Mouse (Mus musculus) adrenal gland, postnatal 36 days (tissue): ENCODE measurements at regions not wholly inside any gene's neighbourhood (a gene's known extent, or its start where the extent isn't known, plus 50 kb on each side); places are given as distances from the start of the nearest gene placed in this dataset.
"Not testable (repeated sequence)": the region's sequence is repeated elsewhere in the genome, so short reads cannot be mapped to it uniquely, and the experiment has no call there.

Experiments used
- DNase-seq, 2 experiments: peaks; one replicate each; pipeline ENCODE4 v3.0.0; 2021; ENCODE audit warnings: mixed read lengths in 1 of 2

DNA sequence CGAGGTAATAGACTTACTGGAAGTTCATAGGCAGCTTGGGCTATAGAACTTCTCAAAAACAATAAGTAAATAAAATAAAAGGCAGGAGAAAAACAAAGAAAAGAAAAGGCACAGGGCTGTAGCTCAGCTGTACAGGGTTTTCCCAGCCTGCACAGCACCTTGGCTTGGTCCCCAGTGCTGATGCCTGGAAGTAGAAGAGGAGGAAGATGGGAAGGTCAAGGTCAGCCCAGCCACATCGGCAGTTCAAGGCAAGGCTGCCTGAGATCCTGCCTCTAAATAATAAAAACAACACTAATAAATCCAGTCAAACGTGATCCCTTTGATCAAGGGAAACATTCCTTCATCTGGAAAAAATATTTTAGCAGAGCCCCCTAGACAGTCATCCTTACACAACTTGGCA, 103.1 kb downstream of the Cenpf start:
- peak; percentile 67 to 73 for DNase-seq

DNA sequence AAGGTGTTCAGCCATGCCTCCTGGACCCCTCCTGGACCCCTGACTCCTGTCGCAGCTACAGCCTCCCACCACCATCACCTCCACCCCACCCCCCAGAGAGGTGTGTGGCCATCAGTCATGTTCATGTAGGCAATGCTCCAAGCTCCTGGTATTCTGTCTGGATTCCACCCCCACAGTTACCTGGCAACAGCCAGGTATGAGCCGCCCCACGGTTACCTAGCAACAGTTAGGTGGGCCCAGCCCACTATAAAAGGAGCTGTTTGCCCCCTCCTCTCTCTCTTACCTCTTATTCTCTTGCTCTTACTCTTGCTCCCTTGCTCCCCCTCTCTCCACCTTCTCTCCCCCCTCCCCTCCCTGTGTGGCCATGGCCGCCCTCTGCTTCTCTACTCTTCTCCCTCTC, 106.5 kb downstream of the Cenpf start:
- no peak for DNase-seq

DNA sequence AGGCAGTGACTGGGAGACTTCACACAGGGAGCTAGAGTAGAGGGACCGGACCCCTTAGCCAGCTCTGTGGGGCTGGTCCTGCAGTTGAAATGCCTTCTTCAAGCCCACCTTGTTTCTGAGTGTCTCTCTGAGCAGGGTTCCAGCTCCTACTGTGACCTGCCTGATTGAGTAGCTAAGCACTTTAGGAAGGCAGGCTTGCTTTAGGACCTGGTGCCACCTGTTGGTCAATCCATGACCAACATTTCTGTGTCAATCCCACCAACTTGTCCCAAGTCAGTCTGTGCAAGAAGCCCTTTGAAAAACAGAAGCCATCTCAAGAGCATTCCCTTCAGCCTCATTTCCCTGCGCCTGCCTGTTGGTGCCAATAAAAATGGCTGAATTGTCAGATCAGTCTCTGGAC, 108.5 kb downstream of the Cenpf start:
- peak; percentile 53 to 70 for DNase-seq

DNA sequence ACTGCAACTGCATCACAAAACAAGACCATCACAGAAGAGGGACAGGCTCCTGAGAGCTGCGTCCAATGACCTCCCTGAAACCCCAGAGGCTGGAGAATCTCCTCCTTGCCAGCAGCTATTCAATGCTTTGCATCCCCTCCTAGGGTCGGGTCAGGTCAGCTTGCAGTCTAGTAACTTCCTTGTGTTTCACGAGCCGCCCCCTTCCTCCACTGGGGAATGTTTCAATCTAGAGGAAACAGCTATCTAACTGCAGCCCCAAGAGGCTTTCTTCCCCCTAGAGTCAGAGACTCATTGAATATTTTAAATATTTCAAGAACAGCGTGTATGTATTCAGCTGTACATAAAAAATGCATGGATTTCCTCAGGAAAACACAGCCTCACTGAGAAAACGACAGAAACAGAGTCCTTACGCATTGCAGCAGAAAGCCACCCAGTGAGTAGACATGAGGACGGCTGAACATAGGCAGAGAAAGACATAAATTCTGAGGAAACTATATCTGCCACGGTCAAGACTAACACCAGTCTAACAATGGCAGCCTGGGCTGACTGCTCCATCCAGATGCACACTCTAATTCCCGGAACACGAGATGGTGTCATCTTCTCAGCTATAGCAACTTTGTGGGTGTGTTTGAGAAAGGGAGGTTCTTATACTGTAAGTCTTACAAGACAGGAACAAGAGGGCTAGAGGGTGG, 111.4 kb downstream of the Cenpf start:
- peak in 1 of 2 experiments; percentile 9 for DNase-seq

DNA sequence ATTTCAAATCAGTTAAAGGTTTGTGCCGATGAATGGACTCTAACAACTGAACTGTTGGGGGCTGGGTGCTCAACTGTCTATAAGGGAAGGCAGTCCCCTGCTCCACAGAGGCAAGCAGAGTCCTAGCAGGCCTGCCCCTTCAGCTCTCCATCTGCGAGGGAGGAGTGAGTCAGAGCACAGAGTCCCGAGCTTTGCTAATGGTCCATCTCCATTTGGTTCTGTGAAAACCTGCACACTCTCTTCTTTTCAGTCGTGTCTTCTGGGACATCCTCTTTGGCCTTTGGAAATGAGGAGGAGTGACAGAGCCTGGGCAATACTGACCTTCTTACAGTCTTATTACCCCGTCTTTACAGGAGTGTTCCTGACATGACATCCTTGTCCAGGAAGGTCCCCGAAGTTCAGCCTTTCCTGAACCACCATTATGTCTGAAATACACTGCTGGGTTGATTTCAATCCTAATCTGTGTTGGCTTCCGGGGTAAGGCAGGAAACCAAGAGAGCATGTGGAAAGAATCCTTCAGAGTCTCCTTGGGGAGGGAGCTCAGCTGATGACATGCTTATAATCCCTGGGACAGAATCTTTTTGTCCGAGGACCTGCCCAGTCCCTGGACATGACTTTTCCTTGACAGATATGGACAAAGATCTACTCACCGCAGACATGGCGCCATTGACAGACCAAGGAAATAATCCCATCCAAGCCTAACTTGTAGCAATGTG, 112.2 kb downstream of the Cenpf start:
- DNase-seq = no peak

DNA sequence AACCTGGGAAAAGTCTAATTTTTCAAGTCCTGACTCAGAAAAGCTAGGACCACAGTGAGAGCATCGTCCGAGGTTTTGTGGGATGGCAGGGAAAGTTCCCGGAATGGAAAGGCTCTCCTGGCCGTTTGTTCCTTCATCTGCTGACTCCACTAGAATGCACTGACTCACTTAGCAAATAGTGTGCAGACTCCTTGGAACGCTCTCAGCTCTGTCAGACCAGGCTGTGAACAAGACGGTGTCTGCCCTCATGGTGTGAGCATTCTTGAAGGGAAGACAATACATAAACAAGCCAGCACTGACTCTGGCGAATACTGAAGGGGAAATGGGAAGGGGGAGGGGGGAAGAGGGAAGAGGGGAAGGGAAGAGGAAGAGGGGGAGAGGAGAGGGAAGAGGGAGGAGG, 121.4 kb downstream of the Cenpf start:
- no peak for DNase-seq

DNA sequence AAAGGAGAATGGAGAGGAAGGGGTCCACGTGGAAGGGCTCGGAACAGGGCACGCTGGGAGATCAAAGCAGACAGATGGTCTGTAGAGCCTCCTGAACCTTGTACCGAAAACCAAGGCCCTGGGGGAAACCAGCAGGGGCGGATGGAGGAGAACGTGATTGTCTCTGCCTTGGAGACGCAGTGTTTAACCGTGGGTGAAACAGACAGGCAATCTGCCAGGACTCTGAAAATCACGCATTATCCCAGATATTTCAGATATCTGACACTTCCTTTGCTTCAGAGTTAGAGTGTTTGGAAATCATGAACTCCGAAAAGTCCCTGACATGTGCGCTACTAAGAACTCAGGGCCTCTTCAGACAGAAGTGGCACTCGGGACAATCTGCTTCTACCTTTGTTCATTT, 126.1 kb downstream of the Cenpf start:
- no peak for DNase-seq

DNA sequence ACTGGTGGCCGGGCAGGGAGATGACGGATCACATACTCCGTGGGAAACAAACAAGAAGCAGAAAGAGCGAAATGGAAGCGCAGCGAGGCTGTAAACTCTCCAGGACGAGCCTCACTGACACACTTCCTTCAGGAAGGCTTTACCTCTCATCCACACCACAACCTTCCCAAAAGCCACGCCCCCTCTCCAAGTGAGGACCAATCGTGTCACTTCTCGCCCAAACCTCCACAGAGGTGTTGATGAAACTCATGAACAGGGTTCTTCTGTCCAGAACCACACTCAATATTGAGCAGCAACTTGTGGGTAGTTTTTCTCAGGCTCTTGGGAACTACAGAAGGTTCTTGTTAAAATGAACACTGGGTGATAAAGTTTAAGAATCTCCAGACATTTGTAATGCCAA, 127.3 kb downstream of the Cenpf start:
- no peak for DNase-seq

DNA sequence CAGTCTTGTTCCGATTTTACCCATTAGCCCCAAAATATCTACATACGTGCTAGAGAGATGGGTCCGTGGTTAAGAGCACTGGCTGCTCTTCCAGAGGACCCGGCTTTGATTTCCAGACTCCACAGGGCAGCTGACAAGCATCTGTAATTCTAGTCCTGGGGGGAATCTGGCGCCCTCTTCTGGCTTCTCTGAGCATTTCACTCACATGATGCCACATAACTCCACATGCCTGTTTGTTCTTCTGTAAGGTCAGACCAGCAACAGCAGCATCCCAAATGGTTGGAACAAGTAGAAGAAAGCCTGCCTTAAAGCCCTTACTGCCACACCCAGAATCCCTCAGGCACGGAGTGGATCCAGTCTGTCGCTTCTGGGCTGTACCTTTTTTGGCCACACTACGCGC, 137.0 kb downstream of the Cenpf start:
- DNase-seq = no peak

DNA sequence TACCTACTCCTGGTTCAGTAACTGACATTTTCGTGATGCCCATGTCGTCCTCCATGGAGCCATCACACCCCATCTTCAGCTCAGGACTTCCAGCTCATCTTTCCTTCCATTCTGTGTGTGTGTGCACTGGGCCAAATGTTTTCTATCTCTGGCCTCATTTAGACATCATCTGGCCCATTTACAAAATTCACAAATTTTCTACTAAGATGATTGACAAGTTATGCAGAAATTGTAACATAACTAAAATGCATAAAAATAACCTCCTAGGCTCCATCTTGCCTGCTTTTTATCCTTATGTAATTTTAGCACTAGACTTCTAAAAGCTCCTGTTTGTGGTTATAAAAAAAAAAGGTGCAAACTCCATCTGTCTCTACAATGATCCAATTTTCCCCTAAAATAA, 130.8 kb upstream of the Kcnk2 start:
- no peak for DNase-seq

DNA sequence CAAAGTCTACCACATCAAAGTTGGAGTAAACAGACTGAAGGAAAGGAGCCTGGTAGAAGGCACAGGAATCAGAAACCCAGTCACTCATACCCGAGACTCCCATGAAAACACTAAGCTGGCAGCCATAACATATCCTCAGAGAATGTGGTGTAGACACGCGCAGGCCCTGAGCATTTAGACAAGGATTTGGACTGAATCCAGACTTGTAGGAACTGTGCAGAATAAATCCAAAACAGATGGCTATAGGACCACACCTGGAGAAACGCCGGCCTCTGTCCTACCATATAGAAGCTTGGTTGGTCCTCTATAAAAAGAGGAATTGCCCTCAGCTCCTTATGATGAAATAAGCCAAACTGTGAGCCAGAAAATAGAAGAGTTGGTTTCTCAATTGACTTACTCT, 124.3 kb upstream of the Kcnk2 start:
- DNase-seq = no peak

DNA sequence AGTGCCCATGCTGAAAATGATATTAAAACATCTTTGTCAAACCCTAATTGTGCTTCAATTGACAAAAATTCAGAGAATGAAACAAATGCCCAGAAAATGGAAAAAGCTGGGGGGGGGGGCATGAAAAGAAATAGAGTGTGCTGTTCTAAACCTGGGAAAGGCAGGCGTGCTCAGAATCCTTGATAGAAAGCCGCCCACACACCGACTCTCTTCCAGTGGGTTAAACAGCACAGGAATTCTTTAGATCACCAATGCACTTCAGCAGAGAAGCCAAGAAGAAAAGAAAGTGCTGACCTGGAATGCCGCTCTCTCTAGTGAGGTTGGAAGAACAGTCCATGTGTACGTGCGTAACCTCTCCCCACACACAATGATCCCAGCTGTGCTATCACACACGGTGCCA, 113.4 kb upstream of the Kcnk2 start:
- DNase-seq = no peak

DNA sequence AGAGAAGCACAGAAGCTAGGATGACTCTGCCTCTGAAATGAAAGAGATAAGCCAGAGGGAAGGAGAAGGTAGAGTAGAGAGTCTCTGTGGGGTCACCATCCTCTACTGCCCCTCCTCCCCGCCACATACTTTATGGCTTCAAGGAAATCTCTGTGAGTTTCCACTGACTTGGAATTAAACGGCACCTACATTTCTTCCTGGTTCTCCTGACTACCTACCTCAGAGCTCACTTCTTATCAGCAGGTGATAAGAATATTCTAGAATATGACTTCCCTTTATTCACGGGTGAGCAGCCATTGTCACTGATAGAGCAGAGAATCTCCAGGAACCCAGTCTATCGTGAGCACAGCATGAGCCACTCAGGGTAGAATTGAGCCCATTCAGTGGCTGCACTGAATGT, 111.3 kb upstream of the Kcnk2 start:
- DNase-seq = no peak

DNA sequence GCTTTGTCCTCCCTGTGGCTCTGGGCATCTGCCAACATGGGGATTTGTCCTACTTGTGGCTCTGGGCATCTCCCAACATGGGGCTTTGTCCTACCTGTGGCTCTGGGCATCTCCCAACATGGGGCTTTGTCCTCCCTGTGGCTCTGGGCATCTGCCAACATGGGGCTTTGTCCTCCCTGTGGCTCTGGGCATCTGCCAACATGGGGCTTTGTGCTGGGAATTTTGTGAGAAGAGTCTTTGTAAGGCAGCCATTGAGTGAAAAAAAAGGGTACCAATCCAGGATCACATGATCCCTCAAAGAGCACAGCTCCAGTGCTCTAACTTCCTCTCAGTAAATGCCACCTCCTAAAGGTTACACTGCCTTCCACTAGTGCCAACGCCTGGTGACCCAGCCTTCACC, 105.2 kb upstream of the Kcnk2 start:
- DNase-seq = not testable (repeated sequence)

DNA sequence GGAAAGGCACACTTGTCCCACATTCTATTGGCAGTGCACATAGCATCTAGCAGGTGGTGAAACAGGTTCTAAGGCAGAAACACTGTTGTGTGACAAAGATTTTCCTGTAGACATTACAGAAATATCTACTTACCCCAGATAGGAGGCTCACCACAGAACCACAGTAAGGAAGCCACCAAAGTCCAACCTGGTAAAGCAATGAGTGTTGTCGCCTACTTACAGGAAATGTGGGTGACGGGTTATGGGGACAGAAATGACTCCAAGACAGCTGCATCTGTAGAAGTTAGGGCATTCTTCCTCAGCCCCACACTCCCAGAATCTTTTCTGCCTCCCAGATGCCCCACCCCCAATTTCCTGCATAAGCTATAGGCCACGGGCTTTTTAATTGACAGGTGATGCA, 97.6 kb upstream of the Kcnk2 start:
- DNase-seq = no peak

DNA sequence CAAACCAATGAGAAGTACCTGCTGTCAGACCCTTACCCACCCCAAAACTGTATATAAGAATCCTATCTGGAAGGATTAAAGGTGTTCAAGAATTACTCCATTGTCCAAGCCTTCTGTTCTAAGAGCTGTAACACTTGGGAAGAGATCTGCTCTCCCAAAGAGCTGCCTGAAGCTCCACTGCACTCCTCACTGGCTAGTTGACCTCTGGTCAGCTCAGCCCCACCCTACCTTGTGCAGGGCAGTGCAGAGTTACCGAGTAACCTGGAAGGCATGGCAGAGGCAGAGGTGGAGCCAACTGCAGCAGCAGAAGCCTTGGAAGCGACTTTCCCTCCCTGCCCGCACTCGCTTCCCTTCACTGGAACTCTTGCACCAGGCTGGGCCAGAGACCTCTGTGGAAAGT, 97.1 kb upstream of the Kcnk2 start:
- no peak for DNase-seq

DNA sequence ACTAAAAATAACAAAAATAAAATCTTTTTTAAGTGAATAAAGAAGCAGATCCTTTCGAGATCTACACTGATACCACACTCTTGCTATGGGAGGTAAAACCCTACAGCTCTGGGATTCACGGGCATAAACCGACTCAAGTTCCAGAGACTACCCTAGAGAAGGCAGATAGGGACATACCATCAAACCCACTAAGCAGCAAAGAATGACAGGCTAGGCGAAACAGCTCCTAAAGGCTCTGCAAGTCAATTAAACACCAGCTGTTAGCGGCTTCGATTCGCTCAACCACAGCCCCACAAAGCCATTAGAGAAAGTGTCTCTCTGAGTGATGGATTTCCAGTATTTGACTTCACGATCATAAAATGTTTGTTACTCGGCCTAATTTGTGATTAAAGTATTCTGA, 95.0 kb upstream of the Kcnk2 start:
- DNase-seq = no peak

DNA sequence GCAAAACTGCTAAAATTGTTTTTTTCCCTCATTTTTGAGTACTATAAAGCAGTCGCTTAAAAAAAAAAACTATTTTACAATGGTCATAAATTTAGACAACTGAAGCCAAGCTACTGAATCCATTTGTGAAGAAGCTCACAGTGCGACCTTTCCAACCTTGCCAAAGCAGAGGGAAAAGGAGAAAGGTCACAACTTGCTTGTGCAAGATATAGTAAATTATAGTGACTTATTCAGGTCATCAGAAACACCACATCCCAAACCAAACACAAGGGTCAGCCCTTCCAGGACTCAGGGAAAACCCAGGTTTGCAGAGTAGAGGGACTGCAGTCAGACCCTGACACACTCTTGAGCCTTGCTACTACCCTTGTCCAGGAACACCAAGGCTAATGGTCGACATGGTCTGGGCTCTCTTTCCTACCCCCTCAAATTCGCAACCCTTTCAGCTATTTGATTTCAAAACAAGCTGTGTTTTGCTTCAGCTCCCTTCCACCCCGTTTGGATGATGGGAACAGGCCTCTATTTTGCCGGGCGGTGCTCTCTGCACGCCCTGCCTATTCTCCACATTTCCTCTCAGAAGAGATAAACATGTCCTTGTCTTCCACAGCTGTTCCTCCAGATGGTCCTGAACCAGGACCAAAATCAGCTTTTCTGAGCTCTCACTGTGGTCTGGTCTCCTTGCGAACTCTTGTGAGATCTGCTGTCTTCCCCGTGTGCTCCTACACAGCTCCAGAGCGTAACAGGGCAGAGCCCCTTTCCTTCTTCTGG, 93.5 kb upstream of the Kcnk2 start:
- peak in 1 of 2 experiments; percentile 11 for DNase-seq

DNA sequence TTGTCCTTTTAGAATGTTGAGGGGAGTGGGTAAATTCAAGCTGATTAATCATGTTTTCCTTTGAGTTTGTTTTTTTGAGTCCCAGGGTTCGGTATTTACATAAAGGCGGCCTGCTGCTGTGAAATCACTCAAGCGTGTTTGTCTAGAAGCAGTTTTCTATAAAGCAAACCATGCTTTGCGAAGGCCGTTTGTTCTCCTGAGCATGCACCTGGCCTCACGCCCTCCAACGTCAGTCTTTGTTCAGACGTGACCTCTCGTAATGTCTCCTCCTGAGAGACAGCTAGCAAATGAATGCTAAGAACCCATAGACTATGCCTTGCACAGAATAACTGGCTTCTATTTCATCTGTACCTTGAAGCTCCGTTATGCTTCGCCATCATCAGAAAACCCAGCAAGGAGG, 92.8 kb upstream of the Kcnk2 start:
- no peak for DNase-seq

DNA sequence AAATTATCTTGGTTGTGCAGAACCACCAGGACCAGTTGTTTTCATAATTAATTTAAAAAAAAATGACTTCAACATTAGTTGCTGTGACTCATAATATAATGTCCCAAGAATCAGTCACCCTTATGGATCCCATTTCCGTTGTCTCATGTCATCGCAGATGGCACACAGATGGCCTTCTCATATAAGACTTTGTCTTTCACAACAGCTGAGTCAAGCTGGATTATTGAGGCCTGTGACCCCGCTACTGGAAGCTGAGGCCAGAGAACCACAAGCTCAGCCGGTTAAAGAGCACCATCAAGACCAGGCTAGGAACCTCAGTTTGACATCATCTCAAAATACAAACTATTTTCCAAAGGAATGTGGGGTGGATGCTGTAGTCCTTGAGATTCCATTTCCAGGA, 83.3 kb upstream of the Kcnk2 start:
- DNase-seq = no peak

DNA sequence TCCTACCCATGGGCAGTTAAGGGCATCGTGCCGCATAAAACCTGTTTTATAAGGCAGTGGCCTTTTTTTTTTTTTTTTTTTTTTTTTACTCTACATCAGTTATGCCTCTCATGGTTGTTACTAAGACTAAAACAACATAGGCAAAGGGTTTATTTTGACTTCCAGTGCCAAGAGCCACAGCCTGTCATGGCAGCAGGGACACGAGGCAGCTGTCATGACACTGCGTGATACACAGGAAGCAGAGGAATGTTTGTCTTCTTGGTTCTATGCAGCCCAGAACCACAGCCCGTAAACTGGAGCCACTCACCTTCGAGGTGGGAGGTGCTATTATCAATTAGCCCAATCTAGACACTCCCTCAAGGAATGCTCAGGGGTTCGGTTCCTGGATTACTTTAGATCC, 81.3 kb upstream of the Kcnk2 start:
- DNase-seq = no peak

DNA sequence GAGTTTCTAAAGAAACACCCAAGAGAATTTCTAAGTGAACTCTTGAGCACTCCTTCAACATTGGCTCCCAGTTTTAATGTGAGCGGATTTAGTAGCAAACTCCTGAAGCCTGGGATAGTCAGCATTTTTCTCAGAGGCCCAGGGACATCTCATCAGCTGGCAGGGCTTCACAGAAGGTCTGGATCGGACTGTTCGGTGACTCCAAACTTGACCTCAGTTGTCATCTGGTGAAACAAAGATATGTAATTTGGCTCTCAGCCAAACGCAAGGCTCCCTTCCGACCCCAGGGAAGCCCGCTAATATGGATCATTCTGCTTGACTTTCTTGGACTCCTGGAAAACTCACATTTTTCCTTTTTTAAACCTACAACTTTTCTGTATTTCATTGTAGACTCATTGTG, 76.0 kb upstream of the Kcnk2 start:
- DNase-seq = peak; percentile 5 to 40

DNA sequence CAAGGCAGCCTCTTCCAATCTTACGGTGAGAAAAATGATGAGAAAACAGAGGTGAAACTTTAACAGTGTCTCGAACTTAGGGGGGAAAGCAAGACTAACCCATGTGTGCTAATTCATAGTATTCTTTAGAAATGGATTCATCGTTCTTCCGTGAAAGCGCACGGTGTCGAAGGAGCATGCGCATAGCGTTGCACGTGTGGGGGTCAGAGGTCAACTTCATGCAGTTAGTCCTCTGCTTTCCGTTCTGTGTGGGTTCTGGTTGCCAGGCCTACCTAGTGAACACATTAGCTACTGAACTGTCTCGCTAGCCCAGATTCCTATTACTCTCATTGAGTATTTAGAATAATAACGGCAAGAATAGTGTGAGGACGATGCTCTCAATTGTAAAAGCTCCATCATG, 74.7 kb upstream of the Kcnk2 start:
- no peak for DNase-seq

DNA sequence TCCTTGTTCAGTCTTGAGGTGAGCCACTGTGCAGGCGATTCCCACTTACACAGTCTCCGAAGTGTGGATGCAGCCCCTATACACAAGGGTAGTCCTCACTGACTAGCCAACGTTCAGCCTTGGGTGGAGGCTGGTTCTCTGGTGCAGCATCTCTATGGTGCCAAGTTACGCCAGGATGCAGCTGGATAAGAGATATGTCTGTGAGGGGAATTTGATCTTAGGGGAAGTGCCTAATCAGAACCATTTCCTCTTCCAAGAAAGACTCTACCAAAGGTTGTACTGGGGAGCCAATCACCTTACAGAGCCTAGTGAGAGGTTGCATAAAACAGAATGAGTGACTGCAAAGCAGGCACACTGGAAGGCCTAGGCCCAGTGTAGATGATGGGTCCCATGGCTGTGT, 71.0 kb upstream of the Kcnk2 start:
- no peak for DNase-seq
